Mouse (Mus musculus): ENCODE results near the gene Ddx18. TPM values are rescaled to one million over a fixed set of nuclear protein-coding genes. Genes with fewer than 3 reads are reported as not detected.

Gene Ddx18
- polyA plus RNA-seq, 1 experiment from 2014 or later: 18.0 TPM

Other genes with a start within 250 kb of the Ddx18 start
- 12.8 to 24.7 TPM (median 19.8 TPM) in 3 replicates for gene Insig2, start 235.4 kb downstream of the Ddx18 start, polyA plus RNA-seq (2018)
- gene Ccdc93, start 136.9 kb downstream of the Ddx18 start, polyA plus RNA-seq (2018): 21.4 to 22.4 TPM (median 21.6 TPM) in 3 replicates
- gene Htr5b, start 39.5 kb downstream of the Ddx18 start, polyA plus RNA-seq (2018): not detected in 3 replicates